Mouse (Mus musculus): ENCODE data around the gene Cklf.

The Cklf gene

DNA sequence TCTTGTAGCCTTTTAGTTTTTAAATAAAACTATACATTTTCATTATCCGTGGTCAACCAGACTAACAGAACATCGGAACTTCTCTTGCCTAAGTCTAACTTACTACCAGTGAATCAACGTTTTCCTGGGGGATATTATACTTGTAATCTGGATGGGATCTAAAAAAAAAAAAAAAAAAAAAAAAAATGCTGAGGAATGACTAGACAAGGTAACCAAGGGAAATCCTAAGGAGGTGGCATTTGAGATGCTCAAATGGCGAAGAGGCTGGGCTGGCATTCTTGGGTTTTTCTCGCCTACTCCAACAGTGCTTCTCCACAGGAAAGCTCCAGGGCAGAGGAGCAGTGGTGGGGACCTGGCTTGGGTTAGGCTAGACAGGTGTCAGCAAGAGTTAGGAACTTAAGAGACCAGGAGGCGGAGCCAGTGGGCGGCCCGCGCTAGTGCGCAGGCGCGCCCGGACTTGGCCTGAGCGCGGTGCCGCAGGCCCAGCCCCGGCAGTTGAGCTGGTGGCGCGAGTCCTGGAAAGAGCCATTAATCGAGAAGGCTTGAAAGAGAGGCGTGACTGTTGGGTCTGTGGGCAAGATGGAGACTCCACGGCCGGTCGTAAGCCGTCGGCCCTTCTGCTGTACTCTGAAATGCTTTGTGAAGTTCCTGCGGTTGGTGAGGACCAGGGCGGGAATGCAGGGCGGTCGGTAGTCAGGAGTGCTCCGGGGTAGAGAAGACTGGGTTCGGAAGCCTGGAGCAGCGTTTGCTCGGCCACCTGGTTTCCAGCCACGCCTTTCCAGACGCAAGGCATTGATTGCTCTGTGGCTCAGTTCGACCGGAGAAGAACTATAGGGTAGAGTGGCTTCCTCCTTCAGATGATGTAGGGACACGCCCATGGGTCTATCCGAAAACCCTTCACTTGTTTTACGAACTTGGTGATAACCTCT, at the start of gene Cklf:
Gene Cklf (plus strand): TSS at position 423 of the 929 bp plus-strand sequence.
- in situ Hi-C loops (cut with MboI; ENCODE audit: low sequenced_read_pairs), result no loop called here

GRCm38 (mm10) chr8:104201622-104202021, 49.0 kb upstream of the Cklf start:
- in situ Hi-C loops (cut with MboI; ENCODE audit: low sequenced_read_pairs), result no loop called here

GRCm38 (mm10) chr8:104202320-104202719, 48.3 kb upstream of the Cklf start:
- in situ Hi-C loops (cut with MboI; ENCODE audit: low sequenced_read_pairs), result no loop called here

DNA sequence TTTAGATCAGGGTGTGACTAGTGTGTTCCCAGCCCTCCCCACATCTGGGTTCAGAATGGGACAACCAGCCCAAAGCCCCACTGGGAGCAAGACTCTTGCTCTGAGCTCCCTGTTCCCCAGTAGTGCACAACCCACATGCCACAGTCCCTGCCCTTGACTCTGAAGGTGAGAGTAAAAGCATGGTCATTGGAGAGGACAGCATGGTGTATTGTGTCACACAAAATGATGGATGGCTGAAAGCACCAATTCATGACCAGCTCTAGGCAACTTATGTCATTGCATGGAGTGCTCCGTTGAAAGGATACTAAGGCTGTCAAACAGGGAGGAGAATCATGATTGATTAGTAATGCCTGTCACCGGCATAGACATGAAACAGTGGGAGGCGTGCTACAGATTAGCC, 45.4 kb upstream of the Cklf start:
- in situ Hi-C loops (cut with MboI; ENCODE audit: low sequenced_read_pairs), result no loop called here

- in situ Hi-C loops (cut with MboI; ENCODE audit: low sequenced_read_pairs), result loop anchor here (5.0 kb wide), 1 partner anchor 70 kb away; no protein-coding TSS in a partner anchor
These were observed 33.1 kb upstream of the Cklf start for GRCm38 (mm10) chr8:104217601-104218000.

GRCm38 (mm10) chr8:104219079-104219478, 31.6 kb upstream of the Cklf start:
- in situ Hi-C loops (cut with MboI; ENCODE audit: low sequenced_read_pairs), result loop anchor here (5.0 kb wide), 1 partner anchor 72 kb away; no protein-coding TSS in a partner anchor

GRCm38 (mm10) chr8:104219806-104220205, 30.9 kb upstream of the Cklf start:
- in situ Hi-C loops (cut with MboI; ENCODE audit: low sequenced_read_pairs), result loop anchor here (5.0 to 10.0 kb wide), 2 partner anchors 73 to 125 kb away; no protein-coding TSS in a partner anchor

GRCm38 (mm10) chr8:104227048-104227447, 23.6 kb upstream of the Cklf start:
- in situ Hi-C loops (cut with MboI; ENCODE audit: low sequenced_read_pairs), result loop anchor here (10.0 kb wide), 1 partner anchor 132 kb away; no protein-coding TSS in a partner anchor

- in situ Hi-C loops (cut with MboI; ENCODE audit: low sequenced_read_pairs), result no loop called here
These were observed 20.3 kb upstream of the Cklf start for GRCm38 (mm10) chr8:104230377-104230776.

- in situ Hi-C loops (cut with MboI; ENCODE audit: low sequenced_read_pairs), result no loop called here
These were observed 18.6 kb upstream of the Cklf start for GRCm38 (mm10) chr8:104232039-104232438.

- in situ Hi-C loops (cut with MboI; ENCODE audit: low sequenced_read_pairs), result no loop called here
These were observed 17.7 kb upstream of the Cklf start for GRCm38 (mm10) chr8:104232919-104233318.

DNA sequence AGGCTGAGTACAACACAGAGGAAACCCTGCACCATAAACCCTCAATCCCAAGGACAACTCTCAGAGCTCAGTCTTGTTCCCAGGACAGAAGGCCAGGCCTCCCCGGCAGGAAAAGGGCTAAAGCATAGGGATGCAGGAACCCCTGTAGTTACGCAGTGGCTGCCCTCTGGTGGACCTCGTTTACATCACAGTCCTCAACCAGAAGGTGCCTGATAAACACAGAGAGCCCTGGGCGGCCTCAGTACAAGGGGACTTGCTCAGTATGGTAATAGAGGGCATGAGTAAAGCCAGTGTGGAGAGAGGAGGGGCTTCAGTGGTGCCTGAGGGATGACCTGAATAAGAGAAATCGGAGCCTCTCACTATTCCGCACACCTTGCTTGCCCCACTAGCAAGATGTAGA, 16.1 kb upstream of the Cklf start:
- in situ Hi-C loops (cut with MboI; ENCODE audit: low sequenced_read_pairs), result no loop called here

DNA sequence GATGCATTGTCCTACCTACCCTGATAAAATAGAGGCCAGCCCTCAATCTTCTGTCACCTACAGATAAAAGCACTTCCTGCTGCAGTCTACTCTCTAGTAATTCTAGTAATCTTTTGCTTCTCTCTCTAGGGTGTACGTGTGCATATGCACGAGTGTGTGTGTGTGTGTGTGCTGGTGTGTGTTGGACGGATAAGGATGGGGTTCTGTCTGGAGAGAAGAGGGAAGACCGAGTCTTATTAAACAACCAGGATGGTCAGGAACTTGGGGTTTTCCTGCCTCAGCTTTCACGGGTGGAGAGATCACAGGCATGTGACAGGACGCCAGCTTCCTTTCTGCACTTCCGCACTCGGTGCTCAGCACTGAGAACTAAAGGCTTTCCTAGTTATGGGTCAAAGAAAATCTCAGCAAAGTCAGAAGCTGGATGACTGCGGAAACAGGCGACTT, 11.2 kb upstream of the Cklf start:
- in situ Hi-C loops (cut with MboI; ENCODE audit: low sequenced_read_pairs), result no loop called here

DNA sequence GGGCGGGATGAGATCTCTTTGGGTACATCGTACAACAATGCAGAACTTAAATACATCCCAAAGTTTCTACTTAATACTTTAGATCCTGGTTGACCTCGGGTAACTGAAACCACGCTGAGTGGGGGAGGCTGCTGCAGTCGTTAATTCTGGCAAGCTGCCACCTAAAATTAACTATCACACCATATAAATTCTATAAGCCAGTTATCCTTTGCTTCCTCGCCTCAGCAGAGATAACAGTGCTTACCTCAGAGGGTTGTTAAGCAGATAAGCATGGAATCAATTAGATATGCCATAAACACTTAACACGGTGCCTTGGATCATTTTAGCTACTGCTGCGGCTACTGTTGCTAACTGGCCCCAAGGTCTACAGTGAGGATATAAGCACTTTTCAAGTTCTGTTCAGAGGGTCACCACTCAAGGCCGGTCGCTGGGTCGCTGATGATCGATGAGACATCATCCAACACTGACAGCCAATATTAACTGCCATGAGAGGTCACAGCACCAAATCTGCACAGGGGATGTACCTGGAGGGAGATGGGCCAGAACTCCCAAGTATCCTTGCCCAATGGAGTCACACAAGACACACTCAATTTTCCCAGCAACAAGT, 8.5 kb upstream of the Cklf start:
- in situ Hi-C loops (cut with MboI; ENCODE audit: low sequenced_read_pairs), result no loop called here

GRCm38 (mm10) chr8:104246621-104247020, 4.0 kb upstream of the Cklf start:
- in situ Hi-C loops (cut with MboI; ENCODE audit: low sequenced_read_pairs), result no loop called here

- in situ Hi-C loops (cut with MboI; ENCODE audit: low sequenced_read_pairs), result no loop called here
These were observed 3.4 kb upstream of the Cklf start for GRCm38 (mm10) chr8:104247054-104247907.

GRCm38 (mm10) chr8:104247908-104248275, 2.8 kb upstream of the Cklf start:
- in situ Hi-C loops (cut with MboI; ENCODE audit: low sequenced_read_pairs), result no loop called here

GRCm38 (mm10) chr8:104248276-104248675, 2.4 kb upstream of the Cklf start, which contains the start of gene Tk2:
Gene Tk2, minus strand, starts transcription at chr8:104248558.
- in situ Hi-C loops (cut with MboI; ENCODE audit: low sequenced_read_pairs), result no loop called here

DNA sequence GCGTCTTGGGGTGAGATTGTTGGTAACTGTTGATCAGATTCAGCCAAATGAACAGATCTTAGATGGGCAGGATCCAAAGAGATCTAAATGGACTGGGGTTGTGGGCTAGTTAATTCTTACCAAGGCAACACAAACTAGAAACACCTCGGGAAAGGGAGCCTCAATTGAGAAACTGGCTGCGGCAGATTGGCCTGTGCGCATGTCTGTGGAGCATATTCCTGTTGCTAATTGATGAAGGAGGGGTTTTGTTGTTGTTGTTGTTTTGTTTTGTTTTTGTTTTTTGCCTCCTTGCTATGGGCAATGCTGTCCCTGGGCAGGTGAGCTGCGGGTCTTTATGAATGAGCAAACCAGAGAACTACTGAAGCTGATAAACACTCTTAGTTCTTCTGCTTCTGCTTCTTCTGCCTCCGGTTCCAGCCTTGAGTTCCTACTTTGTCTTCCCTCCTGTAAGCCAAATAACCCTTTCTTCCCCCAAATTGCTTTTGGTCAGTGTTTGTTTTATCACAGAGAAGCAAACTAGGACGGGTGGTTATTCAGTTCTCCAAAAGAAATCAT, 1.1 kb upstream of the Cklf start:
- in situ Hi-C loops (cut with MboI; ENCODE audit: low sequenced_read_pairs), result no loop called here

- in situ Hi-C loops (cut with MboI; ENCODE audit: low sequenced_read_pairs), result no loop called here
These were observed 800 bp downstream of the Cklf start for GRCm38 (mm10) chr8:104251461-104251860.

DNA sequence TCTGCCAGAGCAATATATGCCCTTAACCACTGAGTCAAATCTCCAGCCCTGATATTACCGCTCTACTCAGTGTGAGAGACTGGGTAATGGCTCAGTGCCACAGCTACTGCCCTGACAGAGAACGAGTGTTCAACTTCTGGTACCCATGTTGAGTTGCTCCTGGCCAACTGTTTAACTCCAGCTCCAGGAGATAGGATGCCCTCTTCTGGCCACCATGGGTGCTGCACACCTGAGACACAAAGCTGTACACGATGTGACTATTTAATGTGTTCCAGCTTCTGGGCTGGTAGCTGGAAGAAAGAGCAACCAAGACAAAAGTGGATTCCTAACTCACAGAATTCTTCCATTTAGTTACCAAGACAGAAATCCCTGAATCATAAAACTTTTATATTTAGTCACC, 2.4 kb downstream of the Cklf start:
- in situ Hi-C loops (cut with MboI; ENCODE audit: low sequenced_read_pairs), result no loop called here

Data from CH12F3 (cell line).